Mouse (Mus musculus) myocyte (in vitro differentiated cells): ENCODE measurements around the gene Zbtb9. TPM values are rescaled to one million over a fixed set of nuclear protein-coding genes. Genes with fewer than 3 reads are reported as not detected.

Experiments used
- H3K27me3 ChIP-seq: one replicate; pipeline ENCODE4 v1.6.1; 2011; ENCODE audit not compliant: control insufficient read depth, insufficient read depth, insufficient read length
- H3K36me3 ChIP-seq: one replicate; pipeline ENCODE4 v1.6.1; 2011; ENCODE audit not compliant: control insufficient read depth, insufficient read depth
- H3K4me2 ChIP-seq: one replicate; pipeline ENCODE4 v1.6.1; 2011; ENCODE audit warnings: low read depth, control low read depth
- H3K4me3 ChIP-seq: one replicate; pipeline ENCODE4 v1.5.1; 2011; ENCODE audit warnings: mild to moderate bottlenecking, control low read depth, moderate library complexity
- H3K79me2 ChIP-seq: one replicate; pipeline ENCODE4 v1.6.1; 2011; ENCODE audit not compliant: control insufficient read depth, insufficient read depth
- H3ac ChIP-seq: one replicate; pipeline ENCODE4 v1.6.1; 2011; ENCODE audit not compliant: control insufficient read depth, insufficient read length
- CEBPB ChIP-seq: IDR thresholded peaks from 2 replicates; pipeline ENCODE4 v1.6.1; 2011; ENCODE audit warnings: mild to moderate bottlenecking, moderate library complexity; ENCODE audit not compliant: poor library complexity, insufficient read depth, severe bottlenecking
- E2F4 ChIP-seq: IDR thresholded peaks from one replicate; pipeline ENCODE4 v1.6.1; 2011; ENCODE audit warnings: mild to moderate bottlenecking, control low read depth, moderate library complexity; ENCODE audit not compliant: insufficient read depth
- MAX ChIP-seq: IDR thresholded peaks from one replicate; pipeline ENCODE4 v1.6.1; 2011; ENCODE audit warnings: low read depth, mild to moderate bottlenecking, control low read depth
- MYOD1 ChIP-seq, 3 experiments: IDR thresholded peaks; one replicate each; pipeline ENCODE4 v1.6.1; 2011; ENCODE audit warnings: control low read depth in 2 of 3, low read depth in 2 of 3, mild to moderate bottlenecking in 2 of 3, moderate library complexity in 1 of 3; ENCODE audit not compliant: insufficient read length in 2 of 3, control insufficient read depth in 1 of 3
- MYOG ChIP-seq, 3 experiments: IDR thresholded peaks; one replicate each; pipeline ENCODE4 v1.6.1; 2011; ENCODE audit warnings: control low read depth in 2 of 3, low read depth in 2 of 3, mild to moderate bottlenecking in 2 of 3; ENCODE audit not compliant: insufficient read length in 2 of 3, control insufficient read depth in 1 of 3, insufficient read depth in 1 of 3
- POLR2A ChIP-seq: IDR thresholded peaks from one replicate; pipeline ENCODE4 v1.6.1; 2011; ENCODE audit warnings: low read depth, mild to moderate bottlenecking, control low read depth, moderate library complexity; ENCODE audit not compliant: insufficient read length
- POLR2AphosphoS2 ChIP-seq: IDR thresholded peaks from one replicate; pipeline ENCODE4 v1.6.1; 2011; ENCODE audit warnings: low read depth, control low read depth; ENCODE audit not compliant: insufficient read length
- REST ChIP-seq: IDR thresholded peaks from one replicate; pipeline ENCODE4 v1.6.1; 2011; ENCODE audit warnings: mild to moderate bottlenecking, control low read depth, moderate library complexity; ENCODE audit not compliant: insufficient read depth, insufficient read length
- SRF ChIP-seq: IDR thresholded peaks from one replicate; pipeline ENCODE4 v1.6.1; 2011; ENCODE audit warnings: low read depth; ENCODE audit not compliant: control insufficient read depth, insufficient read length
- TCF12 ChIP-seq: IDR thresholded peaks from one replicate; pipeline ENCODE4 v1.6.1; 2011; ENCODE audit warnings: mild to moderate bottlenecking, control low read depth; ENCODE audit not compliant: poor library complexity, insufficient read depth, severe bottlenecking
- TCF3 ChIP-seq: IDR thresholded peaks from one replicate; pipeline ENCODE4 v1.6.1; 2011; ENCODE audit warnings: low read depth, control low read depth; ENCODE audit not compliant: insufficient read length
- USF1 ChIP-seq: IDR thresholded peaks from one replicate; pipeline ENCODE4 v1.6.1; 2011; ENCODE audit warnings: low read depth, mild to moderate bottlenecking, control low read depth, moderate library complexity
- polyA plus RNA-seq: library from polyadenylated mRNA; unstranded; fragments of >200 nt; fragmentation: generic; extraction: Trizol; gene quantifications from one replicate; pipeline ENCODE4 v1.2.1, GENCODE M21; 2012; ENCODE audit warnings: missing spikeins

The Zbtb9 gene
- polyA plus RNA-seq, 1 experiment: 8.8 TPM

DNA sequence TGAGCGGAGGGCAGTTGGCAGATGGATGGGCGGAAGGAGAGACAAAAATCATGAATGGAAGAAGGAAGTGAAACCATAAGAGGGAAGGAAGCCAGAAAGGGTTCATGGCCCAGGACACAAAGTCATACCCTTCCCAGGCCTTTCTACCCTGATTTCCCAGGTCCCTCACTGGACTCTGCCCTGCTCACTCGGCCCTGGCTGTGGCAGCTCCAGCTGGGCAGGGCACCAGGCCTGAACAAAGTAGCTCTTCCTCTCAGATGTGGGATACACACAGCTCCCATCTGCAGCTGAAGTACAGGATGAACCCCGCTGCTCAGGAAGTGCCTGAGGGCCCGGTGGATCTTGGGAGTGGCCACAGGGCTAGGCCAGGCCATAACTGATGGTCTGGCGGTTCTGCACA is 69.9 kb downstream of the Zbtb9 start:
- TF ChIP-seq MAX (no peak), CEBPB (no peak), E2F4 (no peak), TCF12 (no peak), USF1 (no peak), MYOG (IDR thresholded peaks at IDR 0.05; ENCODE audit: control insufficient read depth in 1 of 3, insufficient read depth in 1 of 3, insufficient read length in 2 of 3, low read depth in 2 of 3) (no peak), TCF3 (no peak), POLR2A (no peak), MYOD1 (IDR thresholded peaks at IDR 0.05; ENCODE audit: control insufficient read depth in 1 of 3, insufficient read length in 2 of 3, low read depth in 2 of 3) (no peak), POLR2AphosphoS2 (no peak), REST (no peak), SRF (no peak)
- Histone ChIP-seq H3K79me2 (no peaks in the 10 kb centered on the region), H3K4me2 (no peak overlapping the region), H3K27me3 (no peaks in the 10 kb centered on the region), H3ac (no peak overlapping the region), H3K4me3 (no peak overlapping the region), H3K36me3 (no peaks in the 10 kb centered on the region)

DNA sequence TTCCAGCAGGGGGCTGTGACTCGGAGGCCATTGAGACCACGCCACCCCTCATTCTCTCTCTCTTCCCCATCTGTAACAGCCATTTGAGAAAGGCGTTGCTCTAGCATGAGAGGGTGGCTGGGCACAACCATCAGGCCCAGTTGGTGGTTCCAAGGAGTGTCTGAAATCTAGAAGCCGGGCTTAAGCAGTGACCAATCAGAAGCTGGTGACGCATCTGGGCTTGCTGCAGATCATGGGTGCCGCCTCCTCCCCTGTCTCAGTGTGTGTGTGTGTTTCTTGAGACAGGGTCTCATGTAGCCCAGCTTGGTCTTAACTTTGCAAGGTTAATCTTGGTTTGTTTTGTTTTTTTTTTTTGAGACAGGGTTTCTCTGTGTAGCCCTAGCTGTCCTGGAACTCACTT is 72.2 kb downstream of the Zbtb9 start:
- H3K4me3 ChIP-seq: no peak overlapping the region
- no peaks in the 10 kb centered on the region for H3K27me3 ChIP-seq
- no peaks in the 10 kb centered on the region for H3K36me3 ChIP-seq
- no peak overlapping the region for H3ac ChIP-seq
- H3K79me2 ChIP-seq: no peaks in the 10 kb centered on the region
- TF ChIP-seq SRF (no peak), MAX (no peak), POLR2AphosphoS2 (no peak), MYOD1 (IDR thresholded peaks at IDR 0.05; ENCODE audit: control insufficient read depth in 1 of 3, insufficient read length in 2 of 3, low read depth in 2 of 3) (no peak), CEBPB (no peak), TCF12 (no peak), E2F4 (no peak), USF1 (no peak), MYOG (IDR thresholded peaks at IDR 0.05; ENCODE audit: control insufficient read depth in 1 of 3, insufficient read depth in 1 of 3, insufficient read length in 2 of 3, low read depth in 2 of 3) (no peak), REST (no peak), TCF3 (no peak), POLR2A (no peak)
- no peak overlapping the region for H3K4me2 ChIP-seq

DNA sequence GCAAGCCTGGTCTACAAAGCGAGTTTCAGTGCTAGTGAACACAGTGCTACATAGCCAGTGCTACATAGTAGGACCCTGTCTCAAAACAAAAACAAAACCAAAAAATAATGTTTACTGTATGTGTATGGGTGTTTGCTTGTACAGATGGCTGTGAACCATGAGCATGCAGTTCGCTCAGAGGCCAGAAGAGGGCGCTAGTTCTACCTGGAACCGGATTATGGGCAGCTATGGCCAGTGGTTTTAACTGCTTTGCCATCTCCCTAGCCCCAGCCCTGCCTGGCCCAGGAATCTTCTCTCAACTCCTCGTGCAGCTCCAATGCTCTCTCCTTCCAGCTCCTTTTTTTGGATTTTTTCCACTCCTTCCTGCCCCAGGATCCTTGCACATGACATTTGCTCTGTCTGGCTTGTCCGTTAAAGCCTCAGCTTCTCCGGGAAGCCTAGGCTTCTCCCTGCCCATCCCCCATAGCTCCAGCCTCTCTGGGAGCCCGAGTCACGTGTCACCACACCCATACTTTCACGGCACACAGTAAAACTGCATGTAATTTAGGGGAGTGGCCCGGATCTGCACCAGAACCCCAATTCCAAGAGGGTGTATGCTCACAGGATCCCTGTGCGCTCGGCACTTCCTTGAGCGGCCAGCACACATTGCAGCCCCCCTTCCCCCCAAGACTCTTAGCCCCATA is 74.9 kb downstream of the Zbtb9 start:
- Histone ChIP-seq H3K36me3 (no peaks in the 10 kb centered on the region), H3K4me3 (no peak overlapping the region), H3ac (no peak overlapping the region), H3K4me2 (no peak overlapping the region), H3K27me3 (no peaks in the 10 kb centered on the region), H3K79me2 (no peaks in the 10 kb centered on the region)
- TF ChIP-seq SRF (no peak), MYOD1 (IDR thresholded peaks at IDR 0.05; ENCODE audit: control insufficient read depth in 1 of 3, insufficient read length in 2 of 3, low read depth in 2 of 3) (no peak), MYOG (IDR thresholded peaks at IDR 0.05; ENCODE audit: control insufficient read depth in 1 of 3, insufficient read depth in 1 of 3, insufficient read length in 2 of 3, low read depth in 2 of 3) (no peak), POLR2AphosphoS2 (no peak), E2F4 (no peak), TCF3 (no peak), POLR2A (no peak), USF1 (no peak), TCF12 (no peak), MAX (no peak), REST (no peak), CEBPB (no peak)

DNA sequence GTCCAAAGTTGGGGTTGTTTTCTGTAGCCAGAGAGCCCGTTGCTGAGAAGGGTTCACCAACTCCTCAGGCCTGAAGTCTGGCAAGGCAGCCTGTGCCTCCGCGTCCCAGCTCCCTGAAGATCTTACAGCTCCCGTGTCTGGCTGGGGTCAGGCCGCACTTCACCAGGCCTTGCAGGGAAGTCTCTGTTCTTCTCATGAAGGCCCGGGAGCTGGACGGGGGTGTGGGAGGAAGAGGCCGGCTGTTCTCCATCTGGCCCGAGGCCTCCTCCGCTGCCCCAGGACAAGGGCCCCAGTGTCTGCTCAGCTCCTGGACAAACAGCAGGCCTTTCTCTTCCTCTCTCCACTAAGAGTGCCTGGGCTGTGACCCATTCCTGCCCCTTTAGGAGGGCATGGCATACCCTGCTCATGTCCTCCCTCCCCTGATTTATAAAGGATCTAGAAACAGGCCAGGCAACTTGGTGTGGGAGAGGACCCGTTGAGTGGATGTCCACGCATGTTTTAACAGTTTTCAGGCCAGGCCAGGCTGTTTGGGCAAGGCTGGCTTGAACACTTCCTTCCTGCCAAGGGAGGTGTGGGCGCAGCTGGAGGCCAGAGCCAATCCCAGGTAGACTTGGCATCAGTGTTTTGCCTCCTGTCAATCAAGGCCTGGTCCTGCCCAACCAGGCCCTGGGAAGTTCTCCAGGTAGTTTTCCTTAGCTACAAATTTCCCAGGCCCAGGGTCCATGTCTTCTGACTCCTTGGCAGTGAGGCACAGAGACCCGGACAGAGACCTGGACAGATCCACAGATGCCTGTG is 75.7 kb downstream of the Zbtb9 start:
- TF ChIP-seq MYOD1 (IDR thresholded peaks at IDR 0.05; ENCODE audit: control insufficient read depth in 1 of 3, insufficient read length in 2 of 3, low read depth in 2 of 3): no peak
- TF ChIP-seq MAX: no peak
- TF ChIP-seq E2F4: no peak
- TF ChIP-seq MYOG (IDR thresholded peaks at IDR 0.05; ENCODE audit: control insufficient read depth in 1 of 3, insufficient read depth in 1 of 3, insufficient read length in 2 of 3, low read depth in 2 of 3): no peak
- TF ChIP-seq REST: no peak
- TF ChIP-seq USF1: no peak
- TF ChIP-seq POLR2A: no peak
- no peak for TF ChIP-seq SRF
- TF ChIP-seq TCF3: no peak
- no peak for TF ChIP-seq CEBPB
- TF ChIP-seq POLR2AphosphoS2: no peak
- TF ChIP-seq TCF12: no peak
- no peaks in the 10 kb centered on the region for H3K79me2 ChIP-seq
- no peak overlapping the region for H3ac ChIP-seq
- H3K36me3 ChIP-seq: no peaks in the 10 kb centered on the region
- no peaks in the 10 kb centered on the region for H3K27me3 ChIP-seq
- no peak overlapping the region for H3K4me2 ChIP-seq
- H3K4me3 ChIP-seq: no peak overlapping the region
